Mouse (Mus musculus): ENCODE measurements at regions not wholly inside any gene's neighbourhood (a gene's known extent, or its start where the extent isn't known, plus 50 kb on each side); places are given as distances from the start of the nearest gene placed in this dataset.

GRCm38 (mm10) chr8:64454736-64455135, 238.1 kb downstream of the Cpe start:
- Histone ChIP-seq H3K4me2 (no peak overlapping the region), H3K4me1 (ENCODE audit: insufficient read depth) (no peaks in the 10 kb centered on the region), H3K27me3 (ENCODE audit: insufficient read depth, low read length) (no peaks in the 10 kb centered on the region), H3K9me3 (ENCODE audit: low read depth, low read length) (no peaks in the 10 kb centered on the region), H3K36me3 (ENCODE audit: insufficient read depth) (no peaks in the 10 kb centered on the region), H3K27ac (ENCODE audit: low read depth) (no peak overlapping the region), H3K9ac (no peak overlapping the region), H3K4me3 (ENCODE audit: low read depth, low read length) (no peak overlapping the region)
- DNase-seq (peak; percentile 5), ATAC-seq (ENCODE audit: insufficient read depth) (no peak)
- 76% methylated on average over 4 of the region's 4 CpGs for WGBS
- no peak for TF ChIP-seq CTCF (IDR thresholded peaks at IDR 0.05; ENCODE audit: low read depth)

DNA sequence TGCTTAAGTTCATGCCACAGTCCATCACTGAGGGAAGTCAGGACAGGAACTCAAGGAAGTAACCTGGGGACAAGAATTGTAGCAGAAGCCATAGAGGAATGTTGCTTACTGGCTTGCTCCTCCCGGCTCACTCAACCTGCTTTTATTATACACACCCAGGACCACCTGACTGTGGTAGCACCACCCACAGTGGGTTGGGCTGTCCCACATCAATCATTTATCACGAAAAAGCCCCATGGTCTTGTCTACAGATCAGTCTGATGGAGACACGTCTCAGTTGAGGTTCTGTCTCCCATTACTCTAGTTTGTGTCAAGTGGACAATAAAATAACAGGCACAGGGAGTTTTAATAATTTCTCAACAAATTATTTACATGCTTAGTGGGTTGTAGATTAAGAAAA, 239.3 kb upstream of the Tll1 start:
- Histone ChIP-seq H3K27me3 (ENCODE audit: insufficient read depth, low read length) (no peaks in the 10 kb centered on the region), H3K9me3 (ENCODE audit: low read depth, low read length) (no peaks in the 10 kb centered on the region), H3K4me2 (no peak overlapping the region), H3K36me3 (ENCODE audit: insufficient read depth) (no peaks in the 10 kb centered on the region), H3K27ac (ENCODE audit: low read depth) (no peak overlapping the region), H3K4me1 (ENCODE audit: insufficient read depth) (no peaks in the 10 kb centered on the region), H3K9ac (no peak overlapping the region), H3K4me3 (ENCODE audit: low read depth, low read length) (no peak overlapping the region)
- DNase-seq (no peak), ATAC-seq (ENCODE audit: insufficient read depth) (no peak)
- no peak for TF ChIP-seq CTCF (IDR thresholded peaks at IDR 0.05; ENCODE audit: low read depth)
- 75% methylated on average over 3 of the region's 3 CpGs for WGBS

GRCm38 (mm10) chr8:64444429-64444828, 238.4 kb upstream of the Tll1 start:
- WGBS, result 60% methylated on average over 5 of the region's 5 CpGs
- Histone ChIP-seq H3K27ac (ENCODE audit: low read depth) (no peak overlapping the region), H3K9me3 (ENCODE audit: low read depth, low read length) (no peaks in the 10 kb centered on the region)

DNA sequence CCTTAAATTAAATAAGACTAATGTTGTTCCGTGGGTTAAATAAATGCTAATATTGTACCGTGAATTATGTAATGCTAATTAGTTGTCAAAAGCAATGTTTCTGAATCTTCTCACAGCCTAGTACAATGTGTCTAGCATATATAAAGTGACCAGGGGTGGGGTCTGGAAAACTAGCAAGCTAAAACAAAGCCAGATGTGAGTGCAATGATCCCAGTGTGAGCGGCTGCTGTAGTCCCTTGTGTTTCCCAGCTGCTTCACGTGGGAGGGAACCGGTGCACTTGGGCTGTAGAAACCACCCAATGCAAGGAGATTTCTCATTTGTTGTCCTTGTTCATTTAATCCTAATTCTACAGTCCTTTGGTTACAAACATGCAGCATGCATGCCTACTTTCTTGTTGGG, 232.4 kb upstream of the Tll1 start:
- 74% methylated on average over 5 of the region's 5 CpGs for WGBS
- DNase-seq (no peak), ATAC-seq (ENCODE audit: insufficient read depth) (no peak)
- H3K4me3 ChIP-seq (ENCODE audit: low read depth, low read length), result no peak overlapping the region
- no peaks in the 10 kb centered on the region for H3K27me3 ChIP-seq (ENCODE audit: insufficient read depth, low read length)
- H3K4me1 ChIP-seq (ENCODE audit: insufficient read depth), result no peaks in the 10 kb centered on the region
- H3K36me3 ChIP-seq (ENCODE audit: insufficient read depth), result no peaks in the 10 kb centered on the region
- no peak overlapping the region for H3K4me2 ChIP-seq
- no peaks in the 10 kb centered on the region for H3K9me3 ChIP-seq (ENCODE audit: low read depth, low read length)
- no peak for TF ChIP-seq CTCF (IDR thresholded peaks at IDR 0.05; ENCODE audit: low read depth)
- H3K9ac ChIP-seq, result no peak overlapping the region
- H3K27ac ChIP-seq (ENCODE audit: low read depth), result no peak overlapping the region

More at GRCm38 (mm10) chr8:64444429-64444828, 238.4 kb upstream of the Tll1 start:
- Histone ChIP-seq H3K4me3 (ENCODE audit: low read depth, low read length) (no peak overlapping the region), H3K9ac (no peak overlapping the region), H3K27me3 (ENCODE audit: insufficient read depth, low read length) (no peaks in the 10 kb centered on the region), H3K4me1 (ENCODE audit: insufficient read depth) (no peaks in the 10 kb centered on the region), H3K36me3 (ENCODE audit: insufficient read depth) (no peaks in the 10 kb centered on the region), H3K4me2 (no peak overlapping the region)
- ATAC-seq (ENCODE audit: insufficient read depth) (no peak; the same call in 1 of the 2 replicates), DNase-seq (peak; percentile 33)
- no peak for TF ChIP-seq CTCF (IDR thresholded peaks at IDR 0.05; ENCODE audit: low read depth)

DNA sequence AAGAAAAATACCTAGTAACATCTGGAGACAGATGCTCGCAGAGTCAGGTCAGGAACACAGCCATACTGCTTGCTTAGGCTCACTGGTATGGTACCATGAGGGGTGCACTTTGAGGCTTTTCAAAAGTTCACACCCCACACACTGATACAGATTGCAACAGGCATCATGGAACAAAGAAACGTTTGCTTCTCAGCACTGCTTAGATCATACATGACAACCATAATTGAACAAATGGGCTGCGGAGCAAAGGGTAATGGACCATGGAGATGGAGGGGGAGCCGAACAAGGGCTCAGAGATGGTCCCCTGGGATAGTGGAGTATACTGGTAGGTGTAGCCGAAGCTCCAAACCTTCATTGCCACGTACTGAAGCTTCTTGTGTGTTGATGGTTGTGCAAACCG, 228.6 kb upstream of the Tll1 start:
- no peaks in the 10 kb centered on the region for H3K27me3 ChIP-seq (ENCODE audit: insufficient read depth, low read length)
- no peak overlapping the region for H3K27ac ChIP-seq (ENCODE audit: low read depth)
- H3K4me3 ChIP-seq (ENCODE audit: low read depth, low read length), result no peak overlapping the region
- H3K36me3 ChIP-seq (ENCODE audit: insufficient read depth), result no peaks in the 10 kb centered on the region
- WGBS, result 81% methylated on average over 7 of the region's 7 CpGs
- H3K4me2 ChIP-seq, result no peak overlapping the region
- H3K9ac ChIP-seq, result no peak overlapping the region
- no peaks in the 10 kb centered on the region for H3K4me1 ChIP-seq (ENCODE audit: insufficient read depth)
- no peak for DNase-seq
- ATAC-seq (ENCODE audit: insufficient read depth), result no peak
- TF ChIP-seq CTCF (IDR thresholded peaks at IDR 0.05; ENCODE audit: low read depth), result no peak
- no peaks in the 10 kb centered on the region for H3K9me3 ChIP-seq (ENCODE audit: low read depth, low read length)

DNA sequence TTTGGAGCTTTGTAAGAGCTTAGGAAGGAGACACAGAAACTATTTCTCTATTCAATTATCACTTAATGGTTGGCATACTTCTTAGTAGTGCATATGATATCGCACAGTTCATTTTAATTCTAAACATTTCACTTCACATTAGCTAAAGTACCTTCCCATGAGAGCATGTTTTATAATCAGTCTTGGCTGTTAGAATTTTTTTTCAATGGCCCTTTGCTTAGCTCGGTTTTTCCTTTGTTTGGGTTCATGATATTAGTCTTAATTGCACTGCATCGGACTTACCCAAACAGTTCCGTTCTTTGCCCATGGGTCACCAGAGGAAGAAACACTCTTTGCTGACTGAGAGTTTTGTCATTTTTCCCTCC, 216.8 kb upstream of the Tll1 start:
- Histone ChIP-seq H3K4me2 (no peak overlapping the region), H3K4me3 (ENCODE audit: low read depth, low read length) (no peak overlapping the region), H3K9ac (no peak overlapping the region), H3K4me1 (ENCODE audit: insufficient read depth) (no peaks in the 10 kb centered on the region), H3K27me3 (ENCODE audit: insufficient read depth, low read length) (no peaks in the 10 kb centered on the region), H3K9me3 (ENCODE audit: low read depth, low read length) (no peaks in the 10 kb centered on the region), H3K27ac (ENCODE audit: low read depth) (no peak overlapping the region), H3K36me3 (ENCODE audit: insufficient read depth) (no peaks in the 10 kb centered on the region)
- 58% methylated on average over 4 of the region's 4 CpGs for WGBS
- TF ChIP-seq CTCF (IDR thresholded peaks at IDR 0.05; ENCODE audit: low read depth), result no peak
- DNase-seq (no peak), ATAC-seq (ENCODE audit: insufficient read depth) (no peak)

- Histone ChIP-seq H3K4me3 (ENCODE audit: low read depth, low read length) (no peak overlapping the region), H3K27ac (ENCODE audit: low read depth) (no peak overlapping the region), H3K4me1 (ENCODE audit: insufficient read depth) (no peaks in the 10 kb centered on the region), H3K4me2 (no peak overlapping the region), H3K9me3 (ENCODE audit: low read depth, low read length) (no peaks in the 10 kb centered on the region), H3K9ac (no peak overlapping the region), H3K36me3 (ENCODE audit: insufficient read depth) (no peaks in the 10 kb centered on the region), H3K27me3 (ENCODE audit: insufficient read depth, low read length) (no peaks in the 10 kb centered on the region)
- ATAC-seq (ENCODE audit: insufficient read depth) (no peak), DNase-seq (no peak)
- WGBS, result 53% methylated on average over 8 of the region's 8 CpGs
- no peak for TF ChIP-seq CTCF (IDR thresholded peaks at IDR 0.05; ENCODE audit: low read depth)
Observed at GRCm38 (mm10) chr8:64422200-64422849, 216.3 kb upstream of the Tll1 start.

Data from lung, embryonic 14.5 days (tissue).